Mouse (Mus musculus): ENCODE measurements around the gene Stk31.

GRCm38 (mm10) chr6:49373943-49374342, 21.5 kb upstream of the Stk31 start:
- TF ChIP-seq EP300 (IDR thresholded peaks at IDR 0.05; ENCODE audit: insufficient read depth, low read depth, low read length) = no peak
- TF ChIP-seq CTCF (IDR thresholded peaks at IDR 0.05) = no peak

Data from heart, adult 2 months (tissue).